Mouse (Mus musculus): ENCODE measurements around the gene Sec14l1.

DNA sequence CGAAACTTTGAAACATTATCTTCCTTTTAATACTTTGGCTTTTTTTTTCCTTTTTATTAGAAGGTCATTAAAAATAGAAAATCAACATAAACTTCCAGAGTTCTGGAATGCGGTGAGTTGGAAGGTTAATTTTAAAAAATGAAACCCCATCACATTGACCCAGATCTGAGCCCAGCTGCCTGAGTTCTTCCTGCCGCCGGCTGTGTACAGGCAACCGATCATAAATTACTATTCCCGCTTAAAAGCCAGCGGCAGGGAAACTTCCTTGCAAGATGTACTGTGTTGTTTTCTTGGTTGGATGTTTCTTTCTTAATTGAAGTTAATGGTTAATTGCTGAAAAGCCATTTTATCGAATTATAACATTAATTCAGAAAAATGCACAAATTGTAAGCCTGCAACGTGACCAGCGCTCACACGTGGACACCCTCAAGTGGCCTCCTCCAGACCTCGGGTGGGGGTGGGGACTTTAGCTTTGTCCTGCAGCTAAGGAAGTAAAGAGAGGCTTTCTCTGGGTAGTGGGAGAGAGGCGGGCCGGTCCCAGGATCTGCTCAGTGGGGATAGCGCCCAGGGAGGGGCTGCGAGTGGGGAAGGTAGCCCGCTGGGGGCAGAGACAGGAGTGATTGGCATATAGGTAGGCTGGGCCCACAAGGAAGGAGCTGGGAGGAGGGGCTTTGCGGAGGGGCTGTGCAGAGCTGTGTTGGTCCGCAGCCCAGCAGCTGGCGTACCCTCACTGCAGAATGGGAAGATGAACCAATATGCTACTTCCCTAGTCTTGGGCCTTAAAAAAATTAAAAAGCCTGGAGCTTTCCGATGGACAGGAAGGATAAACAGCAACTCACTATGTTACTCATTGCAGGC is 70.3 kb downstream of the Sec14l1 start:
- TF ChIP-seq GATA1 (IDR thresholded peaks at IDR 0.05; ENCODE audit: borderline replicate concordance, low read length) (no peak), FLI1 (IDR thresholded peaks at IDR 0.05; ENCODE audit: low read length) (no peak)
